Mouse (Mus musculus) CH12.LX (cell line): ENCODE measurements around the gene Slc38a10. TPM values are rescaled to one million over a fixed set of nuclear protein-coding genes. Genes with fewer than 3 reads are reported as not detected.

Source experiments
- DNase-seq: peaks from one replicate; pipeline ENCODE4 v3.0.0-alpha.2; 2013; ENCODE audit errors: extremely low read depth
- H3K27ac ChIP-seq: 2 replicates; pipeline ENCODE4 v1.5.1; 2012; ENCODE audit warnings: low read depth, mild to moderate bottlenecking, control low read depth, moderate library complexity; ENCODE audit not compliant: insufficient read depth
- H3K27me3 ChIP-seq: replicated peaks from 2 replicates; pipeline ENCODE3; 2012; ENCODE audit warnings: inconsistent platforms
- H3K36me3 ChIP-seq, 2 experiments: replicated peaks in 1 of 2; 2 replicates each; pipeline versions ENCODE3 to v1.6.1; 2012; ENCODE audit warnings: inconsistent platforms in 1 of 2, low read length in 1 of 2, mild to moderate bottlenecking in 1 of 2, mixed read lengths in 1 of 2, moderate library complexity in 1 of 2; ENCODE audit not compliant: control insufficient read depth in 1 of 2, insufficient read depth in 1 of 2
- H3K4me1 ChIP-seq, 2 experiments: 2 replicates each; pipeline ENCODE4 v1.6.1; 2012; ENCODE audit warnings: inconsistent platforms in 1 of 2, moderate library complexity in 1 of 2; ENCODE audit not compliant: insufficient read depth in 2 of 2, control insufficient read depth in 1 of 2
- H3K4me2 ChIP-seq: 2 replicates; pipeline ENCODE4 v1.6.1; 2012; ENCODE audit warnings: low read depth, mild to moderate bottlenecking, control low read depth; ENCODE audit not compliant: poor library complexity, insufficient read depth, severe bottlenecking
- H3K4me3 ChIP-seq, 3 experiments: fragments of 150-350 bp in 1 of 3; sonication (generic) in 1 of 3; replicated peaks in 1 of 3; 2 replicates each; pipeline versions ENCODE3 to v1.5.1; 2011 to 2012; ENCODE audit warnings: low read depth in 2 of 3, low read length in 2 of 3, mild to moderate bottlenecking in 2 of 3, moderate library complexity in 2 of 3, control low read depth in 1 of 3, improper control_type of control experiment in 1 of 3, inconsistent platforms in 1 of 3, mixed read lengths in 1 of 3; ENCODE audit not compliant: poor library complexity in 1 of 3
- H3K79me2 ChIP-seq: replicated peaks from 2 replicates; pipeline ENCODE4 v1.6.1; 2012; ENCODE audit warnings: mild to moderate bottlenecking, moderate library complexity; ENCODE audit not compliant: control insufficient read depth, poor library complexity, insufficient read depth, severe bottlenecking; ENCODE audit errors: extremely low read depth
- H3K9ac ChIP-seq: 2 replicates; pipeline ENCODE4 v1.6.1; 2012; ENCODE audit warnings: low read depth, mild to moderate bottlenecking, control low read depth, moderate library complexity; ENCODE audit not compliant: insufficient read depth
- H3K9me3 ChIP-seq: replicated peaks from 2 replicates; pipeline ENCODE3; 2012; ENCODE audit warnings: low read length, inconsistent platforms, mixed read lengths
- CHD1 ChIP-seq: IDR thresholded peaks from 2 replicates; pipeline ENCODE4 v1.6.1; 2012; ENCODE audit warnings: low read depth, low read length, improper control_type of control experiment, inconsistent platforms
- CHD2 ChIP-seq: IDR thresholded peaks from 2 replicates; pipeline ENCODE4 v1.6.1; 2011; ENCODE audit warnings: low read length, improper control_type of control experiment
- CTCF ChIP-seq, 2 experiments: IDR thresholded peaks in 1 of 2; conservative IDR thresholded peaks in 1 of 2; 2 replicates each; pipeline ENCODE4 v1.5.1; 2011 to 2012; ENCODE audit warnings: low read depth in 2 of 2, low read length in 2 of 2, improper control_type of control experiment in 1 of 2, inconsistent platforms in 1 of 2, mild to moderate bottlenecking in 1 of 2, moderate library complexity in 1 of 2
- E2F4 ChIP-seq: IDR thresholded peaks from 2 replicates; pipeline ENCODE4 v1.6.1; 2011; ENCODE audit warnings: low read depth, low read length, improper control_type of control experiment; ENCODE audit not compliant: insufficient replicate concordance
- EP300 ChIP-seq: IDR thresholded peaks from 2 replicates; pipeline ENCODE4 v1.6.1; 2011; ENCODE audit warnings: low read length, improper control_type of control experiment
- ETS1 ChIP-seq: conservative IDR thresholded peaks from 2 replicates; pipeline ENCODE4 v1.6.1; 2012; ENCODE audit warnings: low read depth, mild to moderate bottlenecking, inconsistent platforms, low read length, improper control_type of control experiment, moderate library complexity
- IRF4 ChIP-seq: IDR thresholded peaks from 2 replicates; pipeline ENCODE4 v1.6.1; 2014; ENCODE audit warnings: low read depth, mild to moderate bottlenecking, inconsistent platforms, low read length, improper control_type of control experiment
- JUND ChIP-seq: conservative IDR thresholded peaks from 2 replicates; pipeline ENCODE4 v1.6.1; 2011; ENCODE audit warnings: low read depth, low read length, improper control_type of control experiment
- KAT2A ChIP-seq: IDR thresholded peaks from 2 replicates; pipeline ENCODE4 v1.6.1; 2012; ENCODE audit warnings: low read length, improper control_type of control experiment, inconsistent platforms; ENCODE audit not compliant: insufficient replicate concordance
- MAX ChIP-seq: IDR thresholded peaks from 2 replicates; pipeline ENCODE4 v1.6.1; 2011; ENCODE audit warnings: low read length, improper control_type of control experiment
- MAZ ChIP-seq: IDR thresholded peaks from 2 replicates; pipeline ENCODE4 v1.6.1; 2012; ENCODE audit warnings: low read depth, mild to moderate bottlenecking, inconsistent platforms, low read length, improper control_type of control experiment, moderate library complexity
- MXI1 ChIP-seq: IDR thresholded peaks from 2 replicates; pipeline ENCODE4 v1.6.1; 2011; ENCODE audit warnings: mild to moderate bottlenecking, low read depth, low read length, improper control_type of control experiment
- PAX5 ChIP-seq: IDR thresholded peaks from 2 replicates; pipeline ENCODE4 v1.6.1; 2012; ENCODE audit warnings: low read length, inconsistent platforms, mixed read lengths
- POLR2AphosphoS2 ChIP-seq: IDR thresholded peaks from 2 replicates; pipeline ENCODE4 v1.6.1; 2011; ENCODE audit warnings: low read depth, low read length, improper control_type of control experiment
- RCOR1 ChIP-seq: conservative IDR thresholded peaks from 2 replicates; pipeline ENCODE4 v1.6.1; 2012; ENCODE audit warnings: low read depth, mild to moderate bottlenecking, inconsistent platforms, low read length, improper control_type of control experiment
- SIN3A ChIP-seq: IDR thresholded peaks from 2 replicates; pipeline ENCODE4 v1.6.1; 2012; ENCODE audit warnings: low read length, improper control_type of control experiment, inconsistent platforms
- TCF12 ChIP-seq: IDR thresholded peaks from 2 replicates; pipeline ENCODE4 v1.6.1; 2014; ENCODE audit warnings: low read depth, mild to moderate bottlenecking, inconsistent platforms, low read length, improper control_type of control experiment
- USF2 ChIP-seq: conservative IDR thresholded peaks from 2 replicates; pipeline ENCODE4 v1.6.1; 2011; ENCODE audit warnings: low read depth, low read length, improper control_type of control experiment
- dilution Hi-C: fragments of 300-500 bp; cut with MboI; formaldehyde crosslinking; loops from 2 replicates; pipeline ENCODE4 v1.14.3; 2020; ENCODE audit warnings: low sequenced_read_pairs; ENCODE audit not compliant: extremely low pct_unique_long_range_greater_than_20kb, extremely low pct_ligation_motif_present
- in situ Hi-C: fragments of 300-500 bp; cut with MboI; formaldehyde crosslinking; loops from 3 replicates; pipeline ENCODE4 v1.14.3; 2019; ENCODE audit warnings: low sequenced_read_pairs, low pct_ligation_motif_present, low pct_unique_long_range_greater_than_20kb, mixed read lengths
- polyA plus RNA-seq: library from polyadenylated mRNA; unstranded; fragments of >175 nt; gene quantifications from 2 replicates; pipeline ENCODE4 v1.2.1, GENCODE M21; 2012; ENCODE audit warnings: low read depth; ENCODE audit not compliant: insufficient read length
- total RNA-seq, 2 experiments: library from RNA; depleted of rRNA; stranded (reverse); fragments of 300-350 nt in 1 of 2; fragments of >200 nt in 1 of 2; gene quantifications; 2 replicates each; pipeline ENCODE4 v1.2.3; 2012 to 2014

The Slc38a10 gene
- total and polyA plus RNA-seq, 3 experiments = 47.1 to 97.6 (median 75.6) TPM

DNA sequence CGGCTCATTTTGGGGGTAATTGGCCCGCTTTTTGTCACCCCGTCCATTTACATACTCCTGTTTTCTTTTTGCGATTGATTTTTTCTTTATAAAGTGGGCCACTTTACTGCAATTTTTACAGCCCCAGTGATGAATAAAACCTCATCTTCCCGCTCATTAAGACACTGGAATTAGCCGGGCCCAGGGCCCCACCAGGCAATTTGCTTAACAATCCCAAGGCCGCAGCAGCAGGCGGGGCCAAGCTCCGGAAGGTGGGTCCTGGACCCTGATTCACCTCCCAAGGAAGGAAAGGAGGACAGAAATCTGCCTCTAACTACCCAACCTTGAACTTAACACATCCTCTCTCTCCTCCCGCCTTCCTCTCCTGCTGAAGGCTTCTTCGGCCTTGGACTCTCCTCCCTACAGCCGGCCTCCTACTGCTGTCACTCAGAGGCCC lies 16.8 kb upstream of the Slc38a10 start:
- Histone ChIP-seq H3K9me3 (peaks cover 7% of the 10 kb centered on the region), H3K36me3 (no peaks in the 10 kb centered on the region), H3K9ac (no peak overlapping the region), H3K4me1 (no peaks in the 10 kb centered on the region), H3K4me2 (no peak overlapping the region), H3K4me3 (no peak overlapping the region), H3K79me2 (no peaks in the 10 kb centered on the region), H3K27me3 (peaks cover 88% of the 10 kb centered on the region), H3K27ac (no peak overlapping the region)
- no peak for DNase-seq
- dilution Hi-C loops = no loop called here
- TF ChIP-seq E2F4 (no peak), IRF4 (no peak), POLR2AphosphoS2 (no peak), RCOR1 (no peak), MAX (no peak), CTCF (conservative IDR thresholded peaks at IDR 0.05 in 1 of 2, IDR thresholded peaks at IDR 0.05 in 1 of 2; ENCODE audit: low read depth in 2 of 2, low read length in 2 of 2) (no peak), TCF12 (no peak), USF2 (no peak), JUND (no peak), PAX5 (no peak), MXI1 (no peak), CHD2 (no peak)
- in situ Hi-C loops = no loop called here

DNA sequence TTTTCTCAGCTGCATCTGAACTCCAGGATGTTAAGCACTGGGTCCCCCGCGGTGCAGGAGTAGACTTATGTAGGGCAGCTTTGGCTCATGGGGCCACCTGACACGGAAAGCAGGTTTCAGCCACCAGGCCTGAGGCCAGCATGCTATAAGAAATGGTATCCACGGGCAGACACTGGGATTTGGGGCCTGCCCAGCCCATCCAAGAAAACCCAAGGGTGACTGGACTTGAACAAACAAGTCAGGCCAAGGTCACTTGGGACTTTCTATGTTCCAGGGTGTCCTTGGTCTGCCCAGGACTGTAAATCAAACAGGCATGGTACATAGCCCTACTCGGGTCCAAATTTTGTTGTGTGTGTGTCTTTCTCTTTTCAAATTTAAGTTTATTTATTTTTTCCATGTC lies 15.9 kb upstream of the Slc38a10 start:
- H3K4me1 ChIP-seq = no peaks in the 10 kb centered on the region
- no peaks in the 10 kb centered on the region for H3K79me2 ChIP-seq
- H3K36me3 ChIP-seq = no peaks in the 10 kb centered on the region
- no peak overlapping the region for H3K27ac ChIP-seq
- peaks cover 7% of the 10 kb centered on the region for H3K9me3 ChIP-seq
- H3K9ac ChIP-seq = no peak overlapping the region
- DNase-seq = no peak
- dilution Hi-C loops (no loop called here), in situ Hi-C loops (no loop called here)
- H3K4me3 ChIP-seq = no peak overlapping the region
- no peak for TF ChIP-seq KAT2A
- no peak for TF ChIP-seq IRF4
- no peak for TF ChIP-seq SIN3A
- H3K27me3 ChIP-seq = peaks cover 80% of the 10 kb centered on the region
- H3K4me2 ChIP-seq = no peak overlapping the region

DNA sequence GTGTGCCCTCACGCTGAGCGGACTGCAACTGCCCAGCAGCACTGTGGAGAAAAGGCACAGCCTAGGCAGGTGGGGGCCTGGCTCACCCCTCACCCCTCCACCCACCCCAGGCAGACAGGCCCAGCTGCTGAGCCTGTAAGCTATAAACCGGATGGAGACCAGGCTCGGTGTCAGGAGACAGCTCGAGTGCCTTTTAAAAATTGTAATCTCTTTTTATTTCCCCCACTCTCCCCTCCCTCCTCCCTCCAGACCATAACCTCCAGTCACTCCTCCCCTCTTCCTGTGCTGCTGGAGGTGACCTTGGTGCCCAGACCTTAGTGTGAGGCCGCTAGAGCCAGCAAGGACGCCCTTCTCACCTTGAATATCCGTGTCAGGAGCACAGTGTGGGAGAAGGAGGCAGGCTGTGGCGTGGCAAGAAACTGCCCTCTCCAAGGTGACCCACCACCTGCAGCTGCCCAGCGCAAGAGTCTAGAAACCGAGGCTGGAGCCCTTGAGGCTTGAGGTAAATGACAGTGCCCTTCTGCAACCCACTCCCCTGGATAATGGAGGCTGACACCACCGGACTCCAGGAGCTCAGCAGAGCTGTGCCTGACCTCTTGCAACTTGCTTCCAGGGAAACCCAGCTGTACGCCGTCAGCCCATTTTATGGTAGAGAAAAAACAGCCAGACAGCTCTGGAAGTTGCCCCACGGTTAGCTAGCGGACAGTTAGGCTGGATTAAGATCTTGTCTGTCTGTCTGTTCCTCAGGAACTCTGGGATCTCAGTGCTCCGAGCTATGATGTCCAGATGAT lies 13.5 kb upstream of the Slc38a10 start:
- dilution Hi-C loops (no loop called here), in situ Hi-C loops (no loop called here)
- H3K4me3 ChIP-seq = no peak overlapping the region
- no peak for TF ChIP-seq CHD1
- no peak for TF ChIP-seq ETS1
- no peak for TF ChIP-seq EP300
- TF ChIP-seq E2F4 = no peak
- no peak for TF ChIP-seq MAZ
- no peaks in the 10 kb centered on the region for H3K36me3 ChIP-seq
- peaks cover 75% of the 10 kb centered on the region for H3K27me3 ChIP-seq
- no peaks in the 10 kb centered on the region for H3K4me1 ChIP-seq
- DNase-seq = no peak
- H3K9ac ChIP-seq = no peak overlapping the region
- peaks cover 7% of the 10 kb centered on the region for H3K9me3 ChIP-seq
- no peak overlapping the region for H3K27ac ChIP-seq
- H3K79me2 ChIP-seq = no peaks in the 10 kb centered on the region
- H3K4me2 ChIP-seq = no peak overlapping the region
